Mouse (Mus musculus) heart, postnatal 0 days (tissue): ENCODE data around the gene Cenpu. TPM values are rescaled to one million over a fixed set of nuclear protein-coding genes. Genes with fewer than 3 reads are reported as not detected.

Source experiments
- ATAC-seq: fragments of 200-750 bp; cut with Nextera tagmentation; 2 replicates; pipeline ENCODE4 v1.8.0; 2017; ENCODE audit warnings: low read depth, moderate number of reproducible peaks, moderate library complexity; ENCODE audit not compliant: insufficient read depth
- DNase-seq: peaks from one replicate; pipeline ENCODE4 v3.0.0-alpha.2; 2016; ENCODE audit warnings: low spot score
- H3K27ac ChIP-seq: fragments of 300-500 bp; sonication (generic); 2 replicates; pipeline ENCODE4 v1.5.1; 2014; ENCODE audit warnings: low read depth, mild to moderate bottlenecking
- H3K27me3 ChIP-seq: fragments of 300-500 bp; sonication (generic); 2 replicates; pipeline ENCODE4 v1.6.1; 2014; ENCODE audit warnings: low read length, mixed read lengths; ENCODE audit not compliant: control insufficient read depth, insufficient read depth
- H3K36me3 ChIP-seq: fragments of 300-500 bp; sonication (generic); replicated peaks from 2 replicates; pipeline ENCODE4 v1.6.1; 2014; ENCODE audit warnings: low read length, mixed read lengths; ENCODE audit not compliant: control insufficient read depth, insufficient read depth
- H3K4me1 ChIP-seq: fragments of 300-500 bp; sonication (generic); 2 replicates; pipeline ENCODE4 v1.6.1; 2014; ENCODE audit warnings: antibody characterized with exemption; ENCODE audit not compliant: control insufficient read depth, insufficient read depth
- H3K4me2 ChIP-seq: fragments of 300-500 bp; sonication (generic); 2 replicates; pipeline ENCODE4 v1.6.1; 2014; ENCODE audit warnings: low read depth, mild to moderate bottlenecking, low read length, moderate library complexity
- H3K4me3 ChIP-seq: fragments of 300-500 bp; sonication (generic); 2 replicates; pipeline ENCODE4 v1.5.1; 2014; ENCODE audit warnings: low read depth, low read length
- H3K9ac ChIP-seq: fragments of 300-500 bp; sonication (generic); replicated peaks from 2 replicates; pipeline ENCODE4 v1.6.1; 2014; ENCODE audit warnings: low read depth, low read length, mixed read lengths
- H3K9me3 ChIP-seq: fragments of 300-500 bp; sonication (generic); replicated peaks from 2 replicates; pipeline ENCODE4 v1.6.1; 2016; ENCODE audit warnings: low read length; ENCODE audit not compliant: control insufficient read depth
- CTCF ChIP-seq: IDR thresholded peaks from 2 replicates; pipeline ENCODE4 v1.5.1; 2016; ENCODE audit warnings: antibody characterized with exemption, control low read depth, low read depth
- EP300 ChIP-seq: IDR thresholded peaks from 2 replicates; pipeline ENCODE4 v1.6.1; 2016; ENCODE audit warnings: antibody characterized with exemption, low read depth
- WGBS: fragments of 180-500 bp; shearing (Covaris S2); extraction: QIAGEN DNeasy Blood & Tissue Kit; methylation state at CpG from one replicate; pipeline ENCODE4 v1.1.7; 2014; 5-methylcytosine and 5-hydroxymethylcytosine counted together
- polyA plus RNA-seq: library from polyadenylated mRNA; unstranded; fragments of >200 nt; fragmentation: Nextera tagmentation; extraction: Ambion mirVana; gene quantifications from 2 replicates; pipeline ENCODE4 v1.2.1, GENCODE M21; 2015
- total RNA-seq: library from RNA; depleted of rRNA; stranded (reverse); fragments of >200 nt; gene quantifications from 2 replicates; pipeline ENCODE4 v1.2.3, GENCODE M21; 2014; ENCODE audit warnings: low replicate concordance

Cenpu gene
- total and polyA plus RNA-seq, 2 experiments from 2014 or later = 1.1 to 5.3 TPM

DNA sequence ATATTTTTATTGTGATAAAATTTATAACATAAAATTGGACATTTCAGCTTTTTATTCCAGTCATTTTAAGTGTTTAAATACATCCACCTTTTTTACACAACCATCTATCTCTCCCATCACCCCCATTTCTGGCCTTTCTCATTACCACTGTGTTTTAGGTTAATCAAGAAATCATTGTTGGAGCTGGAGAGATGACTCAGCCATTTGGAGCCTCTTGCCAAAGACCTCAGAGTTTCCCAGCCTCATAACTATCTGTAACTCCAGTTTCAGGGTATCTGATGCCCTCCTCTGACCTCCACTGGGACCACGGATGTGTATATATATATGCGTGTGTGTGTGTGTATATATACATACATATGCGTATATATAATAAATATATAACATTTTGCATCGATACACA lies 799 bp upstream of the Cenpu start:
- Histone ChIP-seq H3K27ac (peak overlapping the region; percentile 84), H3K36me3 (peaks cover under 1% of the 10 kb centered on the region; the same call in 1 of the 2 replicates), H3K4me2 (peak overlapping the region; percentile 68), H3K4me1 (peaks cover 21% of the 10 kb centered on the region), H3K27me3 (no peaks in the 10 kb centered on the region), H3K9ac (no peak overlapping the region), H3K4me3 (peak overlapping the region; percentile 43), H3K9me3 (no peaks in the 10 kb centered on the region)
- no peak for ATAC-seq
- WGBS = 35% methylated on average over 4 of the region's 4 CpGs
- no peak for DNase-seq
- TF ChIP-seq EP300 (no peak), CTCF (no peak)

DNA sequence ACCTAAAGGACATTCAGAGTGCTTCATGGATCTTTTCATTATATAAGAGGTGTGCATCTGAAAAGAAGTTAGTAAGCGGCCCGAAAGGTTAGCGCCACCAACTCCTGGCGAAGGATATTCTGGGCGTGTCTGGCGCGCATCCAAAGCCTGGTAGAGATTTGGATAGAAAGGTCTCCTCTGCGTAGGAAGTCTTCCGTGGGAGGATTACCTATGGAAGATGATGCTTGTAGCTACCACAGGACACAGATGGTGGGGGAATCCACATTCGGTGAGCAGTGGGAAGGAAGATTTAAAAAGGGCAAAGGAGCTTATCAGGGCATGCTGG lies 575 bp downstream of the Cenpu start:
- Histone ChIP-seq H3K27ac (peak overlapping the region; percentile 47; the same call in 1 of the 2 replicates), H3K27me3 (no peaks in the 10 kb centered on the region), H3K4me1 (peaks cover 12% of the 10 kb centered on the region), H3K4me3 (peak overlapping the region; percentile 71), H3K4me2 (peak overlapping the region; percentile 81), H3K36me3 (peaks cover 5% of the 10 kb centered on the region; the same call in 1 of the 2 replicates), H3K9me3 (no peaks in the 10 kb centered on the region), H3K9ac (peak overlapping the region; percentile 56)
- WGBS = 1% methylated on average over 10 of the region's 10 CpGs
- no peak for DNase-seq
- ATAC-seq = no peak
- TF ChIP-seq CTCF (no peak), EP300 (no peak)

DNA sequence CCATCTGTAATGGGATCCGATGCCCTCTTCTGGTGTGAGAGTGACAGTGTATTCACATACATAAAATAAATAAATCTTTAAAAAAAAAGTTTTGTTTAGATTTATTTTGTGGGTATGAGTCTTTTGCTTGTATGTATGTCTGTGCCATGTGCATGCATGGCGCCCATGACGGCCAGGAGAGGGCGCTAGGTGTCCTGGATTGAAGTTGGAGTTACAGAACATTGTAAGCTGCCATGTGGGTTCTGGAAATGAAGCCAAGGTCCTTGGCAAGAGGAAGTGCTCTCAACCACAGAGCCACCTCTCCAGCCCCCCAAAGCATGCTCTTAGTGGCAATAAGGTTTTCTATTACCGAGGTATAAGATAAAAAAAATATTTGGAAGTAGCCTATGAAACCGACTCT lies 7.6 kb downstream of the Cenpu start:
- Histone ChIP-seq H3K9me3 (no peaks in the 10 kb centered on the region), H3K4me1 (no peaks in the 10 kb centered on the region), H3K4me3 (no peak overlapping the region), H3K27me3 (no peaks in the 10 kb centered on the region), H3K36me3 (peaks cover 25% of the 10 kb centered on the region), H3K27ac (no peak overlapping the region), H3K4me2 (no peak overlapping the region), H3K9ac (no peak overlapping the region)
- WGBS = 85% methylated on average over 6 of the region's 6 CpGs
- peak; percentile 38 for TF ChIP-seq CTCF
- no peak for TF ChIP-seq EP300
- ATAC-seq = no peak
- DNase-seq = no peak

DNA sequence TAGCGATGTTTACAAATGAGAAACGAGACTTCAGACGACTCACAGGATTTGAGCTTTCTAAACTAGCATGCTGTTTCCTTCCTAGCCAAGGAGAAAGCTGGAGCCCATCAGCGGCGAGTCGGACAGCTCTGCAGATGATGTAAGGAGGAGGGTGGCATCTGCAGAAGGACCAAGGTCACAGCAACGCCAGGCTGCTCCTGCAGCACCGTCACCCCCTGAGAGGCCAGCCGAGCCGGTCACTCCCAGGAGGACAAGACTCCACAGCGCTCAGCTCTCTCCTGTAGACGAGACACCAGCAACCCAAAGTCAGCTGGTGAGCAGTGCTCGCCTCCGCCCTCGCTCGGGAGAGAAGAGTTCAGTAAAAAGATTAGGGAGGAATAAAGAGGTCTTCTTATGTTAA lies 10.5 kb downstream of the Cenpu start:
- peaks cover 26% of the 10 kb centered on the region for H3K36me3 ChIP-seq
- no peaks in the 10 kb centered on the region for H3K9me3 ChIP-seq
- no peak overlapping the region for H3K9ac ChIP-seq
- no peak overlapping the region for H3K4me3 ChIP-seq
- no peak overlapping the region for H3K4me2 ChIP-seq
- no peak overlapping the region for H3K27ac ChIP-seq
- H3K4me1 ChIP-seq = no peaks in the 10 kb centered on the region
- 88% methylated on average over 16 of the region's 16 CpGs for WGBS
- no peak for TF ChIP-seq EP300
- DNase-seq = no peak
- ATAC-seq = no peak
- H3K27me3 ChIP-seq = no peaks in the 10 kb centered on the region

DNA sequence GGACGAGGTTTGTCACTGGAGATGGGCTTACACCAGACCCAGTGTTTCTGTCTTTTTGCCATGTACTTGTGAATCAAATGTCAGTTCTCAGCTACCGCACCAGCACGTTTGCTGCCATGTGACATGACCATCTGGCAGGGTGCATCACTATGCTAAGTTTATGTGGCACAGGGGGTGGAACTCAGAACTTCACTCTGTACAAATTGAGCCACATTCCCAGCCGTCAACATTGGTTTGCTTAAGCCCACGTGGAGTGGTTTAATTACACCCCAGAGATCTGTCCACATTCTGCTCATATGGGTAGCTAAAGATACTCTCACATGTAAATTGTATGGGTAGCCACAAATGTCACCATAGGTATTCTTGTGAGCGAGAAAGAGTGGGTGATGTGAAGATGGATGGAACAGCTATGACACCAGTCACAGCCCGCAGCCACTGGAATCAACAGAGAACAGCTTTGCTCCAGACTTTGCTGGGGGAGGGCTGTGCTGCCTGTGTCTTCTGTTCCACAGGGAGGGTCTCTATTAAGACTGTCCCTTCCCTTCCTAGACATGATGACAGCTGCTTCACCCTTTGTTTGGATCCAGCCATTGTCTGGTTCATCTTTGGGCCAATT lies 15.2 kb downstream of the Cenpu start:
- Histone ChIP-seq H3K4me1 (no peaks in the 10 kb centered on the region), H3K9me3 (no peaks in the 10 kb centered on the region)

DNA sequence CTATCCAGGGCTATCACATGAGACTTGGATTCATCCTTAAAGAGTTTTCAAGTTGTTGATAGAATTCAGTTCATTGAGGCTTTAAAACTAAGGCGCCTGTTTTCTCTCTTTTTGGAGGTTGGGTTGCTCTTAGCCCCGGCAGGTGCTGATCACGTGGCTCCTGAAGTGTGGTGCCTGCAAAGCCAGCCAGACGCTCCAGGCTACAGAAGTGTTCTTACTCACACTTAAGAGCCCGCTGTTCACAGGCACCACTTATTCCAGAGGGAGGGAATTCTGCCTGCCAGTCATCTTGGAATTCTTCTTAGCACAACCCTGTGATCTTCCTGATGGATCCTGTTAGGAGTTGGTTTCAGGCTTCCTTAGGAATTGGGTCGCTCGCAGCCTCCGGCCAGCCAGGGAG lies 16.1 kb downstream of the Cenpu start:
- Histone ChIP-seq H3K27ac (no peak overlapping the region), H3K9ac (no peak overlapping the region), H3K27me3 (no peaks in the 10 kb centered on the region), H3K4me2 (no peak overlapping the region), H3K4me1 (no peaks in the 10 kb centered on the region), H3K4me3 (no peak overlapping the region), H3K9me3 (no peaks in the 10 kb centered on the region), H3K36me3 (peaks cover 10% of the 10 kb centered on the region; the same call in 1 of the 2 replicates)
- 73% methylated on average over 8 of the region's 8 CpGs for WGBS
- no peak for TF ChIP-seq CTCF
- no peak for TF ChIP-seq EP300
- ATAC-seq = no peak
- DNase-seq = no peak

More for the DNA sequence above, 15.2 kb downstream of the Cenpu start:
- ATAC-seq = no peak
- TF ChIP-seq EP300 (no peak), CTCF (no peak)
- Histone ChIP-seq H3K4me3 (no peak overlapping the region), H3K4me2 (no peak overlapping the region), H3K27me3 (no peaks in the 10 kb centered on the region), H3K27ac (no peak overlapping the region), H3K36me3 (peaks cover 18% of the 10 kb centered on the region), H3K9ac (no peak overlapping the region)
- DNase-seq = no peak
- WGBS = 88% methylated on average over 7 of the region's 7 CpGs
